Mouse (Mus musculus) brain, embryonic 18.5 days (tissue): ENCODE results near the gene Gorasp2.

Experiments
- DNase-seq: peaks from one replicate; pipeline ENCODE4 v3.0.0-alpha.2; 2012; ENCODE audit warnings: low read depth, low spot score

Gorasp2 gene

DNA sequence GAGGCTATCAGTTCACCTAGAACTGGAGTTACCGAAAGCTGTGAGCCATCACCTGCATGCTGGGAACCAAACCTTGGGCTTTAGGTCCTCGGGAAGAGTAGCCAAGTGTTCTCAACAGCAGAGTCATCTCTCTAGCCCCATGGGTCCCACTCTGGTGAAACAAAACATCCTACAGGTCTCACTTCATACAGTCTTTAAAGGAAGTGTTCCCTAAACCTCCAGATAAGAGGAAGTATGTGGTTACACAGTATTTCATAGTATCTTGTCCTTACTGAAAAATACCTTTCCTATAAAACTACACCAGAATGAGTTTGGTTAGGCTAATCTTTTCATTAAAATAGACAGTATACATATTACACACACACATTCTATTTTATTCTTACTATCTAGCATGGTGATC is 81.2 kb downstream of the Gorasp2 start:
- no peak for DNase-seq

DNA sequence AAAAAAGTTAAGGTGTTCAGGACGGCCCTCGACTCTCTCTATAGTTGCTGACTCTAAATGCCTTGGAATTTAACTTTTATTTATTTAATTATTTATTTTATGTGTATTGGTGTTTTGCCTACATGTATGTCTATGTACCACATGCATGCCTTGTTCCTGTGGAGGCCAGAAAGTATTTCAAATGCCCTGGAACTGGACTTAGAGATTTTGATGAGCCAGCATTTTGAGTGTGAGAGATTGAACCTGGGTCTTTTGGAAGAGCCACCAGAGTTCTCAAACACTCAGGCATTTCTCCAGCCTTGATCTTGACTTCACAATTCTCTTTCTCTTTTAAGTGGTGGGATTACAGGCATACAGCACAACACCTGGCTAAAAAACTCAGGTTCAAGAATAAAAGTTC is 90.3 kb downstream of the Gorasp2 start:
- DNase-seq: no peak

DNA sequence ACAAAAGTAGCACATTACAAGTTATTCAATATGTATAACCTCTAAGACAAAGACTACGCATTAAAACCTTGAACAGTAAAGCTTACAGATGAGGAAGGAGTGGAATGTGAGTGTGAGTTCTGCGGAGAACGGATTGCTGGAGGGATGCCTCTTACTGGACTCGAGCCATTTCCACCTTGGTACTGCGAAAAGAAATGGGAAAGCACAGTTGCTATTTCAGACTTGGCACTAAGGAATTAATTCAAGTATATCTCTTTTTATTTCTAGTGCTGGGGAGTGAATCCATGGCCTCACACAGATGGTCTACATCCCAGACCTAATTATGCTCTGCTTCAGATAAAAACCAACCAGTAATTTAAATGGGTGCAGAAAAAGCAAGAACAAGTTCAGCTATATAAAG is 90.8 kb downstream of the Gorasp2 start:
- no peak for DNase-seq
